Mouse (Mus musculus) liver, adult 2 months (tissue): ENCODE measurements around the gene Mettl26.

Experiments
- CTCF ChIP-seq: fragments of 200-500 bp; IDR thresholded peaks from 2 replicates; pipeline ENCODE4 v1.5.1; 2011; ENCODE audit warnings: low read depth, low read length, control low read depth
- POLR2A ChIP-seq: fragments of 200-500 bp; IDR thresholded peaks from 2 replicates; pipeline ENCODE4 v1.6.1; 2011; ENCODE audit warnings: low read length, control low read depth; ENCODE audit not compliant: insufficient read depth; ENCODE audit errors: extremely low read depth

- TF ChIP-seq CTCF = no peak
- TF ChIP-seq POLR2A = no peak
These were observed 6.8 kb downstream of the Mettl26 start for GRCm38 (mm10) chr17:25881691-25882090.
